Mouse (Mus musculus) retina, postnatal 1 day (tissue): ENCODE measurements around the gene Cd6.

Experiments used
- DNase-seq: peaks from one replicate; pipeline ENCODE4 v3.0.0-alpha.2; 2012

Cd6 gene

DNA sequence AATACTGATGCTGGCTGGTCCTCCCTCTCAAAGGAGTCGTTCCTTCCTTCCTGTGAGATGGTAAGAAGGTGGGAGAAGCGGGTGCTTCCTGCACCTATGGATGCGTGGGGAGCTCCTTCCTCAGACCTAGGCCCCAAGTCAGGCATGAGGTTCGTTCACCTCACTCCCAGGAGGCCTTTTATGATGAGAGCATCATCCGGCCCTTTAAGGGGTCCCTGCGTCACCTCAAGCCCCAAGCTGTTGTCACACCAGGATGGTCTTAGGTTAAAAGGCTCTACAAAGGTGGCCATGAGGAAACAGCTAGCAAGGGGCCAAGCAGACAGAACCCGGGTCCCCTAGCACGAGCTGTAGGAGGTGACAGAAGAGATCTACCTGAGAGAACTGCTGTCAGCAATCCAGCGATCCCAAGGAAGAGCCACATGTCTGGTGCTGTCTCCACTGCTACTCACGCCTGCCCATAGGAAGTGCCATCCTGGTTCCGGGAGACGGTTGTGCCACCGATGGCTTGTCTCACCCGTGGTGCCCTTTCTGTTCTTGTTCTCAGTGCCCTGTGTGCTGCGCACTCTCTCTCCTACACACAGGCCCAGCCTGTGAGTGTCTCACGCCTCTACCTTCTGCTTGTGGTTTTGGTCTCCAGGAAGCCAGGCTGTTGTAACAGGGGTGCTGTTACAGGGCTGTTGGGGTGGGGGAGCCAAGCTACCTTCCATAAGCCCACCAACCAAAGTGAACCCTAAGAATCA, at the start of gene Cd6:
Gene Cd6 (minus strand): TSS at position 623 of the 740 bp plus-strand sequence.
- no peak for DNase-seq

DNA sequence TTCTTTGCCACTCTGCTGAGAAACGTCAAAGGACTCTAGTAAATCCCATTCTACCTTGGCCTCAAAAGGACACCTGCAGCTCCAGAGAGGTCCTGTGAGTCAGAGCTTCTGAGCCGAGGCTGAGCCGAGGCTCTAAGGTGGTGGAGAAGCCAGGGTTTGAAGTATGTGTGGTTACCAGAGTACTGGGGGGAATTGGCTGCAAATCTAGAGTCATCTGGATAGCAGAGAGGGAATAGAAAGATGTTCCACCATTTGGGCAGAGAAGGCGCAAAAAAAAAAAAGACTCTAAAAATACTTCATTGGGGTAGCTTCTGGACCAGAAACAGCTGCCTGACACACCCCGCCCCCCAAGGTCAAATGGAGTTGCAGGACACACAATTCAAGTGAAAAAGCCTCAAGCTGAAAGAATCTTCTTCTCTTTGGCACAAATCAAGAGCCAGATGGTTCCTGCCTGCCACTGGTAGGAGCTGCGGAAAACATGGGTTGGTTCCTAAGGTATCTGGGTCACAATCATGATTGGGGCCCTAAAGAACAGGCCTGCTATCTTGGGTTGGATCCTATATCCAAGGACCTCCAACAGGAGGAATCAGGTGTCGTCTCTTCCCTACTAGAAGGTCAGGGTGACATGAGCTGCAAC, 48.5 kb upstream of the Cd6 start:
- no peak for DNase-seq

DNA sequence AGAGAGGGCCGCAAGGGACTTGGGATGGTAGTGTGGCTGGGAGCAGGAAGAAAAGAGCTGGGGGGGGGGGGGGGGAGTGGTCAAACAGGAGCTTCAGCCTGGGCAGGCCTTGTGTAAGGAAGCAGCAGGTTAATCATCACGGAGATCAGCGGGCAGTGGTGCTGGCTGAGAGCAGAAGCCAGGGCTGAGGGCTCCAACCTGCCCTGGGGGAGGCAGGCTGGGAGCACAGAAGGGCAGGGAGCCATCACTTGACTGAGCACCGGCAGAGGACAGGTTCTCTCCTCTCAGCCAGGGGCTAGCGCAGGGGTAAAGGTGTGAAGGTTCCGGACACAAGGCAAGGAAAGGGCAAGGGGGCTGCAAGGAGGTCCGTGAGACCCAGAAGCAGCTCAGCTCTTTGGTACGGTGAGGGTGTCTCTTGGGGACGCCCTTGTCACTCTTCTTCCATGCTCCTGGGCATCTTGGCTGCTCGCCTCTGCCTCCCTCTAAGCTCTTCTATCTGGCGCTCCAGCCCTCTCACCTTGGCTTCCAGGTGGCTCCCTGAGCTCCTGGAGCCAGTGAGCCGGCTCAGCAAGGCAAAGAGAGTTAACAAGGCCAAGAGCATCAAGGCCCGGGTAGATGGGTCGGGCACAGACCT, 41.6 kb upstream of the Cd6 start:
- no peak for DNase-seq

DNA sequence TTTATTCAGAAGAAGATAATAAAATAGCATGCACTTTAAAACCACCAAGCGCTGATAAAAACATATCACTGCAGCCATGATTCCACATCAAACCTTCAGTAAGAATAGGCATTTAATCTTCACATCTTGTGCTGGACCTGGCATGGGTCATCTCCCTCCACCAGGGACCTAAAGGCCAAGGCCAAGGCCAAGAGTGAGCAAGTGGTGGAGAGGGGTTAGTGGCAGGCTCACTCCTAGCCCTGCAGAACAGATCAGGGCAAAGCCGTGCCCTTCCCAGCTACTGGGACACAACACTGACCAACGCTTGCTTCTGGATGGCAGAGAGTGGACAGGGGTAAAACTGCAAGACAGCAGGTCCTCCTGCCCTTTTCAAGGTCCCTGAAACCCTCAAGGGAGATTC, 40.8 kb upstream of the Cd6 start:
- DNase-seq = no peak

DNA sequence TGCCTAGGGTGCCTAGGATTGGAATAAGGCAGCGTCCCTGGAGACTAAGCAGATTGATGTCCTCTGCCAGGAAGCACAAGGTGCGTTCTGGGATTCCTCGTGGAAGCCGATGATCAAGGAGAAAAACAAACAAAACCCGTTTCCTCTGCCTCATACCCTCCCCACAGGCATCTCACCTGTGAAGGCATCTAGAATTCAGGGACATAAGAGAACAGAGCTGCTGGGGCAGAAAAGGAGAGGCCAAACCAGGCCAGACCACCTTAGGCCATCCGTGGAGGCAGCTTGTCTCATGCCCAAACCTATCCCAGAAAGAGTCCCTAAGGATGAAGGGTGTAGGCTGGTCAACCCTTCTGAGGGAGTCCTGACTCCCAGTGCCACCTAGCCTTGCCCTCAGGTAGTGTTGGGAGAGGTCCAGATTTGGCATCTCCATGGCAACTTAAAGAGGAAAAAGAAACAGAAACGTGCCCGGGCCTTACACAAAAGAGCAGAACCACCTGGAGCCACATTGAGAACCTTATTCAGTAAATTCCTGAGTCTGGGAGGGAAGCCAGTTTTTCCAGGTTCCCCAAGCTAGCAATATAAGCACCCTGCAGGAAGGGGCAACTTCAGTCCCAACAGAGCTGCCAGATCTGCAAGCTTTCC, 40.1 kb upstream of the Cd6 start, which contains the start of gene Tmem132a:
Gene Tmem132a (minus strand): TSS at position 55 of the 642 bp plus-strand sequence.
- DNase-seq = no peak

DNA sequence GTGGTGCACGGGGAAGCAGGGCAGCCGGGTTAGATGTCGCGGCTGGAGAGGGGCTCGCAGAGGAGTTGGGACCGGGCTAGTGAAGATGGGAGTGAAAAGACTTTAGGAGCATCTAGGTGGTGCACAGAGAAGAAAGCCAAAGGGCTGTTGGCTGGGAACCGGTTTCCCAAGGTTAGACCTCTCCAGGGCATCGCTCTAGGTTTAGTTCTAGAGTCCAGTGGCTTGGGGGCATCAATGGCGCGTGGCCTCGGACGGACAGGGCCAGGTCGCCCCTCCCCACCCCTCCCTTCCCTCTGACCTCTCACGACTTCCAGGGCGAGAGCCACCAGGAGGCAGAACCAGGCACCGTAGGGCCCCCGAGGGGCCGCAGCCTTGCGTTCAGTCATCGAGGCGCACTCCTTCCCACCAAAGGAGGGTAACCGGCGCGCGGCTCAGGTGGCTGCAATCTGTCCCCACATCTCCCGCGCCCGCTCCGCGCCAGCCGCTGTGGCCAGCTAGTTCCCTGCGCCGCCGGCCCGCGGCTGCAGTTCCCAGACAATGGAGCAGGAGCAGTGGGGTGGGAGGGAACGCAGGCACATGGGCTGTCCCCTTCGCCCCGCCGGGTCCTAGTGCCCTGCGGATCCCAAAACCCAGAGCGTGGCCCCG, 39.5 kb upstream of the Cd6 start:
- peak; percentile 92 for DNase-seq

DNA sequence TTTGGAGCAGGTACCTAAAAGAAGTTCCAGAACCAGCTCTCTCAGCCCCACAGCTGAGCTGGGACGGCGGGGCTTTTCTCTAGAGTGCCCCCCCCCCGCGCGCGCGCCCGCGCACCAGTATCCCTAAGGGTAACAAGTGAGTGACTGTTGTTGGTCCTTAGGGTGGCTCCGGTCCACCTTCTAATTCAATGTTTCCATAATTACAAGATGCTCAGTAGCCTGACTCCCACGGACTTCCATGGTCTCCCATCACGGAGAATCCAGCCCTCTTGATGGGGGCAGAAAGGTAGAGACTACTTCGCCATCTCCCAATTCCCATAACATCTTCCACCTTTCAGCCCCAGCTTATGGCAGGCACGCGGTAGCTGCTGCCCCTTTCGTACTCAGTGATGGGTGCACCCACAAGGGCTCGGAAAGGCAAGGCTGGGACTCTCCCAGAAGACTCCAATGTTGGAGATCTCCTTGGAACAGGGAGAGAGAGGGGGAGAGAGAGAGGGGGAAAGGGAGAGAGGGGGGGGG, 38.8 kb upstream of the Cd6 start:
- peak; percentile 49 for DNase-seq

DNA sequence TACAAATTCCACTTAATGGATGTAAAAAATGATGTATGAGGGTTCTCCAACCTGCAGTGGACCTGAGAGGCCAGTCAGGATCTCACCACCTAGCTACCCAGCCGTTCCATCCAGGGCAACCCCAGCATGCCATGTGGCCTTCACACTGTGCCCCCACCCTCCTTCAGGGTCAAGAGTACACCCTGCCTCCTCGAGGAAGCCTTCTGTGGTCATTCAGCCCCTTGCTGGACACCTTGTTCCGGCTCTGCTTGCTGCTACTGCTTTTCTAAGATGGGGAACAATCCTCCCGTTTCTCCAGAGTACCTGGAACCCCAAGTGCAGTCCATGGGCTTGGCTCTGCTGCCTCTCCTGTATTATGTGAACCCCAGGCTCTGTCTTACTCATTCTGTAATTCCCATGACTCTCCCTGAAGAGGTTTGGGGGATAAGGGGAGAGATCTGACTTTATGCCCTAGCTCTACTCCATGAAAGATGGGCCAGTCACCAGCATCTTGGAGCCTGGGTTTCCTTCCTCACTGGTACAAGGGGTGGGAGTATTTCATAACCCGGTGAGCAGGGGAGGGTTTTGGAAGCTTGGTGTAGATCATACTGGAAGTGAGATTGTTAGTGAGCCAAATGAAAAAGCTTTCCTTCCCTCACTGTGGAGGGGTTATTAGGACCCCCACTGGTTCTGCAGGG, 38.2 kb upstream of the Cd6 start:
- no peak for DNase-seq

DNA sequence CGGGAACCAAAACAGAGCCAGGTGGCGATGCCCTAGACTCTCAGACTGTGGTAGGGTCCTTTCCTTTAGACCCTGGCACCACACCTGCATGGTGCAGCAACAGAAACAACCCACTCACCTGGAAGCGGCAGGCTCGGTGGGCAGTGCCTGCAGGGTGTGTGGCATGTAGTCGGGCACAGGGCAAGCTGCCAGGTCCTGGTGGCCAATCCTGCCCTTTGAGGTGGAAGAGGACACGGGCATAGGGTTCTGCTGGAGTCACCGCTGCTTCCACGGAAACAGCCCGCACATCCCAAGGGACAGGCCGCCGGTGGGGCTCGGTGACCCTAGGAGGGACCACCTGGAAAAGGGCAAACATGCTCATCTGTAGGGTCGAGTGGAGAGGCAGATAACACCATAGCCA, 36.5 kb upstream of the Cd6 start:
- DNase-seq = no peak

DNA sequence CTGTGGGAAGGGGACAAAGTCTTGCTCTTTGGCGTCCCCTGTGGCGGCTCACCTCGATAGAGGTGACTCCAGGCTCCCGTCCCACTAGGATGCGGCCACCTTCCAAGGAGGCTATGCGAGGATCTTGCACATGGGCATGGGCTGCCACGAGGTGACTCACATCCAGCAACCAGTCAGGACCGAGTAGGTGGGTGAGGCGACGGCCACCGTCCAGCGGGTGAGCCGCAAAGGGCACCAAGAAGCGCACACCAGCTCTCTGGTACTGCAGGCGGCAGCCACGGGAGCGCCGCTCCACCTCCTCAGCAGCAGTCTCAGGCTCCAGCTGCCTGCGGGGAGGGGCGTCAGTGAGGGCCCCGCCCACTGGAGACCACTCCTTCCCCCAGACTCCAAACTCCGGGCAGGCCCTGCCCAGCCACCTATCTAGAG, 30.2 kb upstream of the Cd6 start:
- DNase-seq = peak; percentile 21

DNA sequence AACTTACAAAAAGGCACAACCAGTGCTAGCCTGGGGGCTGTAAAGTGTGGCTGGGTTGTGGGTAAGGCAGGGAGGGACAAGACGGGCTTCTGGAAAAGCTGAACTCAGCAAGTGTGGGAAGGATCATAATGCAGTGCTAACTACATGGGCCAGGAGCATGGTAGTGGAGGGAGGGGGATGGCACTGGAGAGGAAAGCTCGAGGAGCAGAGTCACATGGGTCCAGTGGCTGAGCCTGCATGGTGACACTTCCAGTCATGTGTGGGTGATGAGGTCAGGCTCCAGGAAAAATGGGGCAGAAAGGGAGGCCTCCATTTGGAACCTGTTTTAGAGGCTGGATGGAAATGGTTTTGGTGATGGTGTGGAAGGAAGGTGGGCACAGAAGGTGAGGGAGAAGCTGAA, 26.7 kb upstream of the Cd6 start:
- DNase-seq = peak; percentile 30

DNA sequence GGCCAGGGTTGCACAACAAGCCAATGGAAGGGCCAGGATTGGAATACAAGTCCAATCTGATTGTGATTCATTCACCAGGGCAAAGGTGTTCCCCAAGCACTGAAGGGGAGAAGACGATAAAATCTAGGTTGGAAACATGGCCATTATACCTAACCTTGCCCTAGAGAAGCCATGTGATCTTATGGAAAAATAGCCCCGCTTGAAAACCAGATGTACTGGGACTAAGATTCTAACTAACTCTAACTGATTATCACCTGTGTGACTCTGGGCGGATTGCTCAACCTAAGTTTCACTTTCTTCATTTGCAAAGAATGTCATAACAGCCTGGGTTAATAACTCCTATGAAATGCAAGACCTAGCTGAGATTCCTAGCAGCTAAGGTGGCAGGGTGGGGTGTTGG, 25.6 kb upstream of the Cd6 start:
- no peak for DNase-seq

DNA sequence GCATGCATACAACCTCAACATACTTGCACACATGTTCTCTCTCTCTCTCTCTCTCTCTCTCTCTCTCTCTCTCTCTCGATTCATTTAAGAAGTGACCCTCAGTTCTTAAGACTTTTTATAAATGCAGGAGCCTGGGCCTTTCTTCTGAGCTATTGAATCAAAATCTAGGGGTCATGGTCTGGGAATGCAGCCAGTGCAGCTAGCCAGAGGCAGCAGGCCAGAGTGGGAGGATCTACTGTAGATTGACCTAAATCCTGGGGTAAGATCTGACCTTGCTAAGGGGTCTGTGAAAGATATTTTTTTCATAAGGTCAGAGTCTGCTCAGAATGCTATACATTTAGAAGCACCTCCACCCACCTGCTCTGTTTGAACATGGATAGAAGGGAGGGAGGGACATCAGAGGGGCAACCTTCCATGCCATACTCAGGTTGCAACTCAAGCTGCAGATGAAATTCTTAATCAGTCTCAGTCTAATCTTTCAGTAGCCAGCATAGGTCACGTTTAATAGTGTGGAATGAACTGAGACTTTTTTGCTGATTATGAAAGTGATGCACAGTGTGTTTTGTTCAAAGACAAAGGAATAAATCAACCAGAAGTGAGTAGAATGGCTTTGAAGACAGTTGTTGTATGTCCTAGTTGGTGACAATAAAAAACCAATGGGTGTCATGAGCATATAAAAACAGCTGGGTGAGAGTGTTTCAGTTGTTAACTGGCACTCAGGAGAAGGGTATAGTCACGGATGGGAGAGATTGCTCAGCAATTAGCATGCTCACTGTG, 17.6 kb upstream of the Cd6 start:
- DNase-seq = peak; percentile 75

DNA sequence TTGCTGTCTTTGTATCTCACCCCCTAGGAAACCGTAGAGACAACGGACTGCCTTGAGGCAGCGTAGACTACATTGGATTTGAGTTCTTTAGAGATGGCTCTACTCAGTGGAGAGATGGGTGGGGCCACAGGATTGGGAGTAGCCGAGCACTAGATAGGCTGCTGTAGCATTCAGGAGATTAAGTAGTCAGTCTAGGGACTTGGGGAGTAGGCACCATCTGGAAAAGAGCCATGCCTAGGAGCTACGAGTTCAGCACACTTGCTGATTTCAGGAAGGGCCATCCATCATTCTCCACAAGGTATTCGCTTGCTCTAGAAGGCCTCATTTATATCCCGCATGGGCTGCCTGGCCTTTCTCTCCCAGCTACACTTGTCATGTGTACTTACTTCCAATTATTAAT, 16.3 kb upstream of the Cd6 start:
- DNase-seq = no peak

DNA sequence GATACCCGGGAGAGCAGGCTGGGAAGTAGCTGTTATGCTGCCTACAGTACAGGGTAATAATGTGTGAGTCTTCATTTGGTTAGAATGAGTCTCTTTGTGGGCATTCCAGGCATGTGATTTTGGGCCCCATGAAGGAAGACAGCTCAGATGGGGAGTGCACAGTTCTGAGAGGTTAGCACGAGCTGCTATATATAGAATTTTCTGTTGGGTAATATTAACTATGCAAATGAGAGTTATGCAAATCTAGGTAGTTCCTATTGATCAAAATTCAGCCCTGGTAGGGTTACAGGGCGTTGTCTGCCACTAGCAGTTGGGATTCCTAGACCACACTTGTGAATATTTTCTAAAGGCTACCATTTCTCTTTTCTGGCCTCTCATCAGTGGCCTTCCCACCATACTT, 15.6 kb upstream of the Cd6 start:
- DNase-seq = no peak

DNA sequence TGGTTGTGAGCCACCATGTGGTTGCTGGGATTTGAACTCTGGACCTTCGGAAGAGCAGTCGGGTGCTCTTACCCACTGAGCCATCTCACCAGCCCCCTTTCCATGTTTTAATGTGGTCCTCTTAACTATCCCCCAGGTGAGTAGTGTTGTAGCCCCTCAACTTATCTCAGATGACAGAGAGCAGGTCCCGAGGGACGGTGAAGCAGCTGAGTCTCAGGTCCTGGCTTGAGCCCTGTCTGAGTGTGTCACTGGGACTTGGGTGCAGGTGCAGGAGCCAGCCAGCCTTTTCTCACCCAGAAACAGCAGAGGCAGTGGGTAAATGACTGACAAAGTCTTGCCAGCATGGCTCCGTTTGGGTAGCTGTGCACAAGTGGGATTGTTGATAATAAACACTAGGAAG, 14.3 kb upstream of the Cd6 start:
- no peak for DNase-seq

DNA sequence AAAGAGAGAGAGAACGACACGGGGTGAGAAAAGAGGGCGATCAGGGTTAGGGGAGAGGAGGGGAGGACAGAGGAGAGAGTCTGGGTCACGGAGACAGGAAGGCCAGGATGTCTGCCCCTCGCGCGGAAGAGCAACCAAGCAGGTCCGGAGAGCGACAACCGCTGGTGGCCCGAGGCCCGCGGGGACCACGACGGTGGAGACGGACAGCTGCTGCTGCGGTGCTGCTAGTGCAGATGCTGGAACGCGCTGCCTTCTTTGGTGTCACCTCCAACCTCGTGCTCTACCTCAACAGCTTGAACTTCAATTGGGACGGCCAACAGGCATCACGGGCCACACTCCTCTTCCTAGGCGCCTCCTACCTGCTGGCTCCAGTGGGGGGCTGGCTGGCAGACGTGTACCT, 13.1 kb upstream of the Cd6 start:
- no peak for DNase-seq

DNA sequence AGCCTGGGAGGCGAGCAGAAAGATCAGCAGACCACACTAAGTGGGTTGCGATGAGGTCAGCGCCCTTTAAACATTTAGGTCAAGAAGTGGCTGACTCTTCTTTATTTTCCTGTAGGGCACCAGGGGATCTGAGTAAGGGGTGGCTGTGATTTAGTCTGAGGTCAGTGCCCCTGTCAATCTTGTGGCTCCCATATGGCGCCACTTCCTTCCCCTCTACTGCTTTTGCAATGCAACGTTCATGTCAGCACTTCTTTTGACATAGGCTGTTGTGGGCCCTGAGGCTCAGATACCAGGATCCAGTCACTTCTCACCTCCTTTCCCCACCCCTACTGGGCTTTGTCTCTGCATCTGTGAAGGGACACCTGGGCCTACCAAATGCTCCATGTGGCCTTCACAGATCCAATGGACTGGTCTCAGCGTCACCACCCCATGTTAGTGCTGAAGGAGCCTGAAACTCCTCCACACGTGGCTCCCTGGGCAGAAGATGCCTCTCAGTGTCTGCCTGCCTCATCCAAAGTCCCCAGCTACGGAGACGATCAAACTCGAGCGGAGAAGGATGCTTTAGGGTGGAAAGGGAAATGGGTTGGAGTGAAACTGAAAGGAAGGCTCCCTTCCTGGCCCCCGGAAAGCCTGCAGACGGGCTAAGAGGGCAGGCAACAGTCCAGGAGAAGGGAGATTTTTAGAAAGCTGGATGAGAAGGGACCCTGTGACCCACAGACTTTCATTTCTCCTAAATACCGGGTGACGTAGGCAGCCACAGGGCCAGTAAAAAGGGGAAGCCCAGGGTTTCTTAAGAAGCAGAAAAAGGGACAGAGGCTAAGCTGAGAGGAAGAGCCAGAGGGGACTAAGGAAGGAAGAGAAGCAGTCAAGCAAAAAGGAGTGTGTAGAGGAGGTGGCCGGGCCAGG, 12.1 kb upstream of the Cd6 start:
- peak; percentile 62 for DNase-seq

DNA sequence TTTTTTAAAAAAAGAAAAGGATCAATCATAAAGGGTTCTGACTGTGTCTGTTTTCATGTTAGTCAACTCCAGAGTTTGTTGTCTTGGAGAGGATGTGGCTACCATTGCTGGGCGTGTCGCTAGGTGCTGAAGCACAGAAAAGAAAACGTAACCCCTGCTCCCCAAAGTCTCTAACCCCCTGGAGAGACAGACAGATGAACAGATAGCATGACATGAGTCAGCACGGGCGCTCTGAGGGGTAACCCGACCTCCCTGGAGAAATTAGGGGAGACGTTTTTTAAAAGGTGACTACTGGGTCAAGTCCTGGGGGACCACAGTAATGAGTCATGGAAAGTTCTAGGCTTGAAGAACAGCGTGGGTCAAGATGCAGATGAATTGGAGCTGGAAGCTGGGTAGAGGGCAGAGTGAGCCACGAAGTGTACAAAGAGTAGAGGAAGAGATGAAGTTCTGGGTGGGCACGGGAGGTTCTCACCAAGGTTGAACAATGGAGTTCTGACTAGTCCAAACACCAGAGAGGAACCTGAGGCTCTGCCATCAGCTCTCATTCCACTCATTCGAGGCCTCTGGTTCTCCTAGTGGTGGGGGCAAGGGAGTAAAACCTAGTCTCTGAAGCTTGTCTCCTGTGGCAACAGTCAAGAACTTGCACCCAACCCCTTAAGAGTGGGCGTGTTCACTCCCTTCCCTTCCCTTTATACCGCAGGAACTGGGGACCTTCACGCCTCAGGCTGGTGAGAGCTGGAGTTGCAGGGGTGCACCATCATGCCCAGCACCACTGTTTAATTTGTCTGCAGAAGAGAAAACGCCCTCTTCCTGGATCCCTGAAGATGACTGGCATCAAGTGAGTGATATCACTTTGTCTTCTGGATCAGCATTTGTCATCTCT, 9.4 kb upstream of the Cd6 start, which contains the start of gene Slc15a3:
Gene Slc15a3 (plus strand): TSS at position 718 of the 883 bp plus-strand sequence.
- no peak for DNase-seq
